9 mouse cellular contexts compared by ENCODE assay signal in genomic region chr11:69197194-69197593, GRCm38 (mm10). TPM values are rescaled to one million over a fixed set of nuclear protein-coding genes. Genes with fewer than 3 reads are reported as not detected.
A peak's percentile ranks its signal among the peaks of the same experiment; 100 is the strongest.
DNase-seq lines count a peak whose midpoint lies in the region; ATAC-seq and TF ChIP-seq lines count a peak whose summit lies in the region.
"Had no signal": no experiment of that assay in that cellular context is flagged by ENCODE, and none has a peak within 500 bp of the region (broad histone marks: within the 10 kb centered on the region; RNA-seq: fewer than 3 reads in every experiment).

No protein-coding gene starts in this region.

- peaks cover 12% of the 10 kb centered on the region for H3K4me1 ChIP-seq in thymus, adult 2 months (replicated peaks; ENCODE audit: control insufficient read depth, insufficient read depth, low read length)
- H3K4me1 ChIP-seq in limb, embryonic 10.5 days: peaks cover 13% of the 10 kb centered on the region
- H3K4me1 ChIP-seq in stomach, embryonic 14.5 days (ENCODE audit: control insufficient read depth, insufficient read depth, low read length): 0 out of 2 replicates have a peak, but pooled peaks cover 4% of the 10 kb centered on the region

- H3K9me3 ChIP-seq in limb, embryonic 10.5 days (replicated peaks): no peaks in the 10 kb centered on the region
- H3K9me3 ChIP-seq in stomach, embryonic 14.5 days (ENCODE audit: control insufficient read depth, low read depth, low read length): no peaks in the 10 kb centered on the region

- H3K36me3 ChIP-seq in thymus, adult 2 months (ENCODE audit: control insufficient read depth, insufficient read depth, low read length): no peaks in the 10 kb centered on the region
- no peaks in the 10 kb centered on the region for H3K36me3 ChIP-seq in limb, embryonic 10.5 days
- H3K36me3 ChIP-seq in stomach, embryonic 14.5 days (ENCODE audit: control insufficient read depth, insufficient read depth, low read length): no peaks in the 10 kb centered on the region

- no peak for TF ChIP-seq CTCF in thymus, adult 2 months (IDR thresholded peaks at IDR 0.05; ENCODE audit: borderline replicate concordance, control insufficient read depth, extremely low read depth, insufficient read depth, low read length, poor library complexity)

- DNase-seq in embryo, embryonic 9.5 days (ENCODE audit: extremely low spot score): peak; percentile 9
- no peak for DNase-seq in embryo, embryonic 11 days
- DNase-seq in thymus, adult 2 months: peak; percentile 18
- no peak for DNase-seq in thymus, adult 18-20 months
- no peak for DNase-seq in limb, embryonic 10.5 days (ENCODE audit: low spot score)
- no peak for DNase-seq in left cerebral cortex, postnatal 36 days (ENCODE audit: low spot score in 2 of 2)
- no peak for DNase-seq in lung, postnatal 25 days (ENCODE audit: low spot score)

- H3K27me3 ChIP-seq in thymus, adult 2 months (ENCODE audit: control insufficient read depth, insufficient read depth, low read length): 0 out of 2 replicates have a peak, but pooled peaks cover 2% of the 10 kb centered on the region
- peaks cover 66% of the 10 kb centered on the region for H3K27me3 ChIP-seq in limb, embryonic 10.5 days (ENCODE audit: low read depth, poor library complexity, severe bottlenecking)
- H3K27me3 ChIP-seq in stomach, embryonic 14.5 days (ENCODE audit: control insufficient read depth, insufficient read depth, low read length): peaks cover 10% of the 10 kb centered on the region

- H3K4me3 ChIP-seq in thymus, adult 2 months (ENCODE audit: control insufficient read depth, insufficient read depth, low read length): peak overlapping the region; percentile 26
- H3K4me3 ChIP-seq in limb, embryonic 10.5 days: peak overlapping the region; percentile 29
- peak overlapping the region; percentile 23; the same call in 1 of the 2 replicates for H3K4me3 ChIP-seq in stomach, embryonic 14.5 days (ENCODE audit: low read depth, low read length)

- under 1% methylated on average over 14 of the region's 14 CpGs for WGBS in thymus, adult 2 months
- 2% methylated on average over 14 of the region's 14 CpGs for WGBS in limb, embryonic 10.5 days
- under 1% methylated on average over 14 of the region's 14 CpGs for WGBS in stomach, embryonic 14.5 days

- ATAC-seq in stomach, embryonic 14.5 days (ENCODE audit: insufficient number of reproducible peaks, insufficient read depth, low FRiP score, low read depth): no peak

- H3K27ac ChIP-seq in thymus, adult 2 months (ENCODE audit: control insufficient read depth, insufficient read depth, low read length): no peak overlapping the region
- no peak overlapping the region for H3K27ac ChIP-seq in limb, embryonic 10.5 days
- no peak overlapping the region for H3K27ac ChIP-seq in stomach, embryonic 14.5 days (ENCODE audit: low read length)

- H3K9ac ChIP-seq in stomach, embryonic 14.5 days (replicated peaks; ENCODE audit: low read depth, low read length): no peak overlapping the region

- peak overlapping the region; percentile 44 for H3K4me2 ChIP-seq in stomach, embryonic 14.5 days (replicated peaks; ENCODE audit: low read depth, low read length)

- no peak for TF ChIP-seq POLR2A in thymus, adult 2 months (IDR thresholded peaks at IDR 0.05; ENCODE audit: control insufficient read depth, extremely low read depth, insufficient read depth, low read length, poor library complexity)

- intact Hi-C loops in left cerebral cortex, postnatal 36 days (cut with DNase I): loop anchor here (5.0 kb wide), 1 partner anchor 35 kb away; no protein-coding TSS in a partner anchor

RNA-seq across cellular contexts. Expression of gene Alox8, which starts 0.4 kb away (rescaled TPM):
- 0.43 and 0.57 TPM in 2 replicates for polyA plus RNA-seq in thymus, adult 2 months (2012; rRNA removed)
- 0.15 TPM in 1 of 2 replicates, not detected in the other for polyA plus RNA-seq in limb, embryonic 10.5 days (2016; fragmentation: Nextera tagmentation; extraction: Ambion mirVana)
- polyA plus RNA-seq in stomach, embryonic 14.5 days (2014; fragmentation: Nextera tagmentation; extraction: Ambion mirVana): 0.15 TPM in 1 of 2 replicates, not detected in the other
- total RNA-seq in left cerebral cortex, postnatal 36 days (2021): 1 to 10 TPM; 4.2 to 6.5 TPM
- polyA plus RNA-seq: large intestine, adult 2 months had no signal

RNA-seq across cellular contexts. Expression of gene Gucy2e, which starts 39.6 kb away (rescaled TPM):
- polyA plus RNA-seq in thymus, adult 2 months (2012; rRNA removed): 0.26 and 0.40 TPM in 2 replicates
- polyA plus RNA-seq in limb, embryonic 10.5 days (2016; fragmentation: Nextera tagmentation; extraction: Ambion mirVana): not detected in 2 replicates
- polyA plus RNA-seq in stomach, embryonic 14.5 days (2014; fragmentation: Nextera tagmentation; extraction: Ambion mirVana): 0.06 TPM in 1 of 2 replicates, not detected in the other
- 1 to 10 TPM in 1 of 2 experiments, under 1 TPM in 1; 0.84 to 1.2 TPM for total RNA-seq in left cerebral cortex, postnatal 36 days (2021)
- polyA plus RNA-seq: large intestine, adult 2 months had no signal

RNA-seq across cellular contexts. Expression of gene Alox12b, which starts 40.4 kb away (rescaled TPM):
- 1.00 and 1.1 TPM in 2 replicates for polyA plus RNA-seq in thymus, adult 2 months (2012; rRNA removed)
- polyA plus RNA-seq in limb, embryonic 10.5 days (2016; fragmentation: Nextera tagmentation; extraction: Ambion mirVana): 0.05 TPM in 1 of 2 replicates, not detected in the other
- not detected in 2 replicates for polyA plus RNA-seq in stomach, embryonic 14.5 days (2014; fragmentation: Nextera tagmentation; extraction: Ambion mirVana)
- 1 to 10 TPM; 6.0 to 6.1 TPM for total RNA-seq in left cerebral cortex, postnatal 36 days (2021)

Comparison
In these comparisons a context has a peak if more than half of its experiments do, and no peak if none do; other contexts are left out.
1. DNase-seq: peak in embryo, embryonic 9.5 days (single experiment) and thymus, adult 2 months (single experiment); none in embryo, embryonic 11 days (single experiment), thymus, adult 18-20 months (0 of 2), limb, embryonic 10.5 days (single experiment), left cerebral cortex, postnatal 36 days (0 of 2) and lung, postnatal 25 days (single experiment).
2. Peak in every context shown above with its lines, with median percentiles within 50 percentile points of each other: H3K4me3 ChIP-seq.